Mouse (Mus musculus) liver, adult 2 months (tissue): ENCODE measurements around the gene Rcc2. TPM values are rescaled to one million over a fixed set of nuclear protein-coding genes. Genes with fewer than 3 reads are reported as not detected.

Experiments
- DNase-seq: peaks from one replicate; pipeline ENCODE4 v3.0.0-alpha.2; 2011; ENCODE audit warnings: low read depth, low spot score; ENCODE audit errors: extremely low read depth
- H3K27ac ChIP-seq: fragments of 200-500 bp; replicated peaks from 2 replicates; pipeline ENCODE4 v1.5.1; 2012; ENCODE audit warnings: low read depth, mild to moderate bottlenecking, control low read depth, inconsistent platforms, low read length; ENCODE audit not compliant: insufficient read depth
- H3K27me3 ChIP-seq: fragments of 200-500 bp; 2 replicates; pipeline ENCODE4 v1.6.1; 2012; ENCODE audit warnings: mild to moderate bottlenecking, moderate library complexity, low read length, inconsistent platforms; ENCODE audit not compliant: control insufficient read depth, insufficient read depth
- H3K36me3 ChIP-seq: fragments of 200-500 bp; 2 replicates; pipeline ENCODE4 v1.6.1; 2012; ENCODE audit warnings: low read length, inconsistent platforms; ENCODE audit not compliant: control insufficient read depth, insufficient read depth
- H3K4me1 ChIP-seq: fragments of 200-500 bp; 2 replicates; pipeline ENCODE4 v1.6.1; 2011; ENCODE audit warnings: low read length; ENCODE audit not compliant: control insufficient read depth, insufficient read depth
- H3K4me3 ChIP-seq: fragments of 200-500 bp; 2 replicates; pipeline ENCODE4 v1.5.1; 2011; ENCODE audit warnings: low read depth, mild to moderate bottlenecking, control low read depth, low read length, moderate library complexity; ENCODE audit not compliant: insufficient read depth
- H3K79me2 ChIP-seq: fragments of 200-500 bp; 2 replicates; pipeline ENCODE4 v1.6.1; 2012; ENCODE audit warnings: inconsistent platforms, mild to moderate bottlenecking, low read length, moderate library complexity; ENCODE audit not compliant: control insufficient read depth, insufficient read depth
- H3K9ac ChIP-seq: fragments of 200-500 bp; 2 replicates; pipeline ENCODE4 v1.6.1; 2012; ENCODE audit warnings: low read depth, mild to moderate bottlenecking, control low read depth, inconsistent platforms, low read length
- CTCF ChIP-seq: fragments of 200-500 bp; IDR thresholded peaks from 2 replicates; pipeline ENCODE4 v1.5.1; 2011; ENCODE audit warnings: low read depth, low read length, control low read depth
- POLR2A ChIP-seq: fragments of 200-500 bp; IDR thresholded peaks from 2 replicates; pipeline ENCODE4 v1.6.1; 2011; ENCODE audit warnings: low read length, control low read depth; ENCODE audit not compliant: insufficient read depth; ENCODE audit errors: extremely low read depth
- WGBS: fragments of 180-500 bp; shearing (Covaris S2); methylation state at CpG from one replicate; pipeline ENCODE4 v1.1.7; 2018; 5-methylcytosine and 5-hydroxymethylcytosine counted together
- polyA plus RNA-seq: library from polyadenylated mRNA; depleted of rRNA; stranded (reverse); fragments of >200 nt; gene quantifications from 2 replicates; pipeline ENCODE4 v1.2.3, GENCODE M21; 2012
- total RNA-seq: library from RNA; depleted of rRNA; stranded (reverse); fragments of >200 nt; gene quantifications from 2 replicates; pipeline ENCODE4 v1.2.3, GENCODE M21; 2014

The Rcc2 gene
- total and polyA plus RNA-seq, 2 experiments: 5.3 to 16.3 TPM

DNA sequence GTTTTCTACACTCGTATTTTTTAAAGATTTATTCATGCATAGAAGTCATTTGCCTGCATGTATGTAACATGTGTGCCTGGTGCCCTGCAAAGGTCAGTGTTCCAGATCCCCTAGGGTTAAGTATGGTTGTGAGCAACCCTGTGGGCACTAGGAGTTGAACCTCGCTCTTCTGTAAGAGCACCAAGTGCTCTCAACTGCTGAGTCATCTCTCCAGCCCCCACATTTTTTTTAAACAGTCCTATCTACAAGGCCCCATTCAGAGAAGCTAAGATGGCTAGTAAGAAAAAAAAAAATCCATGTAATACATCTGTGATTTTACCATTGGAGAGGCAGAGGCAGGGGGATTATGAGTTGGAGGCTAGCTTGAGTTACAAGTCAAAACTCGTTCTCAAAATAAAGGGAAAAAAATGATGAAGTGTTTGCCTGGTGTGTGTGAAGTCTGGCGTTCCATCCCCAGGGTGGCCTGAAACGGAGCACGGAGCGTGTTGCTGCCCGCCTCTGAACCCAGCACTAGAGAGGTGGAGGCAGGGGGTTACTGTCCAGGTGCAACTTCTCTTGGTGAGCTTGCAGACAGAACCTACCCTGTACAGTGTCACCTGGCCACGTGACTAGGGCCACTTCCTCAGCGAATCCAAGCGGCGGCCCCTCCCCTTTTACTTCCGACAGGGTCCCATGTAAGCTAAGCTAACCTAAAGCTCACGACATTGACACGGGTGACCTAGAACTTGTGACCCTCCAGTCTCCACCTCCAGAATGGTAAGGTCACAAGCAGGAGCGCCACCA, 10.3 kb upstream of the Rcc2 start:
- no peak for DNase-seq
- WGBS: 72% methylated on average over 16 of the region's 16 CpGs
- Histone ChIP-seq H3K9ac (no peak overlapping the region), H3K4me3 (no peak overlapping the region), H3K27ac (no peak overlapping the region), H3K79me2 (no peaks in the 10 kb centered on the region), H3K36me3 (no peaks in the 10 kb centered on the region), H3K27me3 (no peaks in the 10 kb centered on the region), H3K4me1 (no peaks in the 10 kb centered on the region)
- no peak for TF ChIP-seq CTCF

DNA sequence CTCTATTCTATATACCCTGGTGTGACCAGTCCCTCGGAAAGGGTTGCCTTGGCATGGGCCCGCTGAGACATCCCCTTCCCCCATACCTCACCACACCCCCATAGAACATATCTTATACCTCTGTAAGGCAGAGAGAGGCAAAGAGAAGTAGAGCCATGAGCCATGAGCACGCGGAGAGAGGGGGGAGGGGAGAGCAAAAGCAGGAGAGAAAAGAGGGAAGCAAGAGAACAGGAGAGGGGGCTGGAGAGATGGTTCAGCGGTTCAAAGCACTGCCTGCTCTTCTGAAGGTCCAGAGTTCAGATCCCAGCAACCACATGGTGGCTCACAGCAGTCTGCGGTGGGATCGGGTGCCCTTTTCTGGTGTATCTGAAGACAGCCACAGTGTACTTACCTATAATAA, 8.9 kb upstream of the Rcc2 start:
- TF ChIP-seq CTCF (no peak), POLR2A (no peak)
- no peak overlapping the region for H3K9ac ChIP-seq

DNA sequence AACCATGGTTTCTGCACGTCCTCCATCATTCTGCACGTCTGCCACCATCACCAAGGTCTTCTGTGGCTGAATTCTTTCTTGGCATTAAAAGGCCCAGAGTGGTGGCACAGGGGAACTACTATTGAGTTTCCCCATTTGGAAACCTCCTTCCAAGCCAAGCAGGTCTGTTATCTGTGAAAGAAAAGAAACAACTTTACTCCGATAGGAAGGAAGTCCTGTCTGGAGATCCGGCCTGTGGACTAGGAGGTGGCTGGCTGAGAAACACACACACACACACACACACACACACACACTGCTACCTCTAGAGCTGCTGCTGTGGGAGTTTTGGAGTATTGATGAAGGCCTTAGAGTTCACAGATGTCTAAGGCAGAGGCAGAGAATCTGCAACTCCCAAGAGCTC, 6.8 kb upstream of the Rcc2 start:
- no peaks in the 10 kb centered on the region for H3K27me3 ChIP-seq
- no peak overlapping the region for H3K4me3 ChIP-seq
- H3K27ac ChIP-seq: no peak overlapping the region
- 67% methylated on average over 4 of the region's 4 CpGs for WGBS
- H3K4me1 ChIP-seq: no peaks in the 10 kb centered on the region
- no peaks in the 10 kb centered on the region for H3K79me2 ChIP-seq
- no peak overlapping the region for H3K9ac ChIP-seq
- no peak for DNase-seq
- TF ChIP-seq POLR2A (no peak), CTCF (no peak)
- no peaks in the 10 kb centered on the region for H3K36me3 ChIP-seq

More for the DNA sequence above, 8.9 kb upstream of the Rcc2 start:
- WGBS: 64% methylated on average over 7 of the region's 7 CpGs
- Histone ChIP-seq H3K36me3 (no peaks in the 10 kb centered on the region), H3K4me1 (no peaks in the 10 kb centered on the region), H3K27me3 (no peaks in the 10 kb centered on the region), H3K79me2 (no peaks in the 10 kb centered on the region), H3K27ac (no peak overlapping the region), H3K4me3 (no peak overlapping the region)
- no peak for DNase-seq

DNA sequence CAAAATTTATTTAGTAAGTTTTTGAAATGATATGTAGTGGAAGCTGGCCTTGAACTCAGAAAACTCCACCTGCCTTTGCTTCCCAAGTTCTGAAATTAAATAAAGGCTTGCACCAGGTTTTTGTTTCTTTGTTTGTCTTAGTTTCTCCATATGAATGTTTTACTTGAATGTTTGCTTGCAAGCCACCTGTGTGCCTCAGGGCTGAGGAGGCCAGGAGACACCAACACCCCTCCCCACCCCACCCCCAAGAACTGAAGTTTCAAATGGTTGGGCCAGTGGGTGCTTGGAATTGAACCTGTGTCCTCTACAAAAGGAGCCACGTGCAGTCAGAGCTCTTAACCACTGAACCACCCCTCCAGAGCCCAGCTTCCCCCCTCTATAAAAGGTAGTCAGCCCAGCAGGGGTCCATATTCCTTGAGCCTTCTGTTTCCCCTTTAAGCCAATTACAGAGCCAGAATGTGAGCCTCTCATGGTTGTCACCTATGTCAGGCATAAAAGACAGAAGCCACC, 5.7 kb upstream of the Rcc2 start:
- Histone ChIP-seq H3K9ac (no peak overlapping the region), H3K27me3 (no peaks in the 10 kb centered on the region), H3K36me3 (no peaks in the 10 kb centered on the region), H3K4me1 (peaks cover 3% of the 10 kb centered on the region; the same call in 1 of the 2 replicates), H3K79me2 (no peaks in the 10 kb centered on the region), H3K27ac (no peak overlapping the region), H3K4me3 (no peak overlapping the region)
- TF ChIP-seq CTCF (no peak), POLR2A (no peak)
- 78% methylated on average over 1 of the region's 1 CpGs for WGBS
- DNase-seq: no peak

DNA sequence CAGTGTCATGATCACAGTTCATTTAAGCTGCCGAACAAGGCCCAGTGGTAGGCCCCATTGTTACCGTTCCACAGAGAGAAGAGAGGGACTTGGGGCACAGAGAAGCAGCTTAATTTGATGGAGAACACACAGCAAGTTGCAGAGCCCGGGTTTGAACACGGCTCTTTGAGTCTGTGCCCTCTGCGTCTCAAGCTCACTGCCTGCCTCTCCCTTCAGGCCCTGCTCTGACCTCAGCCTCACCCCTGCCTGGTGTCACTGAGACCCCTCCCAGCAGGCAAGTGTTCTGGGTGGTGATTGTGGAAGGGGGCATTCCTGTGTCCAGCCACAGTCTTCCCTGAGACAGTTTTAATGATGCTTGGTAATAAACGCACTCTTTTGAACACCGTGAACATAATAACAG, 5.2 kb upstream of the Rcc2 start:
- no peak for DNase-seq
- WGBS: 96% methylated on average over 7 of the region's 7 CpGs
- no peak for TF ChIP-seq POLR2A
- no peak for TF ChIP-seq CTCF
- Histone ChIP-seq H3K79me2 (no peaks in the 10 kb centered on the region), H3K27me3 (no peaks in the 10 kb centered on the region), H3K9ac (no peak overlapping the region), H3K27ac (no peak overlapping the region), H3K4me1 (peaks cover 3% of the 10 kb centered on the region), H3K36me3 (no peaks in the 10 kb centered on the region), H3K4me3 (no peak overlapping the region)
